12 mouse cellular contexts compared by ENCODE assay signal in genomic region chr5:120592141-120592540, GRCm38 (mm10).
DNase-seq lines count a peak whose midpoint lies in the region.
"Had no signal": no experiment of that assay in that cellular context is flagged by ENCODE, and none has a peak within 500 bp of the region (broad histone marks: within the 10 kb centered on the region; RNA-seq: fewer than 3 reads in every experiment).

No protein-coding gene starts in this region.

- peak; percentile 32 to 54 for DNase-seq in cerebellum, adult 18-20 months
- no peak for DNase-seq in cerebellum, adult 11 months
- peak; percentile 66 for DNase-seq in kidney, adult 9 months
- DNase-seq in kidney, adult 11 months = no peak
- peak; percentile 46 for DNase-seq in 3T3-L1 (ENCODE audit: low read depth, low spot score)
- peak; percentile 85 for DNase-seq in R1 (ENCODE audit: low read depth, low spot score)
- DNase-seq in urinary bladder, postnatal 10 days (ENCODE audit: low spot score) = no peak
- no peak for DNase-seq in Muller cell, postnatal 12 days (ENCODE audit: inconsistent ontology term)
- DNase-seq: heart, adult 18-20 months; layer of hippocampus, adult 9-11 months; liver, embryonic 13.5 days; thymus, postnatal 36 days had no signal

Comparison
In these comparisons a context has a peak if more than half of its experiments do, and no peak if none do; other contexts are left out.
1. DNase-seq: peak in cerebellum, adult 18-20 months (2 of 2), kidney, adult 9 months (single experiment), 3T3-L1 (single experiment) and R1 (single experiment); none in cerebellum, adult 11 months (single experiment), kidney, adult 11 months (single experiment), urinary bladder, postnatal 10 days (single experiment) and Muller cell, postnatal 12 days (single experiment).